Mouse (Mus musculus): ENCODE data around the gene Gtf2h5. TPM values are rescaled to one million over a fixed set of nuclear protein-coding genes. Genes with fewer than 3 reads are reported as not detected.

The Gtf2h5 gene
- polyA plus RNA-seq, 1 experiment: 72.8 TPM

DNA sequence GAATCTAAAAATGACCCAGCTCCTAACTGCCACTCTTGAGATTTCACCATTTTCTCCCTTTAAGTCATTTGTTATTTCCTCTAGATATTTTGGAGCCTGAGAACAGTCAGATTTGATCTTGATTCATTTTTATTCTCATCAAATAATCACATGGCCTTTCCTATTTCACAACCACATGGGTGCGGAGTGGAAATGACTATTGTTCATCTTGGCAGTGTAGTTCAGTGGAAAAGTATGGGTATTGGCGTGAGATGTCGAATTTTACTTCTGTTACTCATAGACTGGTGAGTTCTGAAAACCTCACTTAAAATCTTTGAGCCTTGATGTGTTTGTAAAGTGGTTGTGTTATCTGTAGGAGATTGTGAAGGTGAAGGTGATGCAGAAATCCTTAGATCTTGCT lies 51.5 kb downstream of the Gtf2h5 start:
- H3K4me3 ChIP-seq: no peak overlapping the region
- no peak overlapping the region for H3K4me2 ChIP-seq (ENCODE audit: low read depth)
- H3K27me3 ChIP-seq (ENCODE audit: control insufficient read depth, insufficient read depth, insufficient read length): no peaks in the 10 kb centered on the region
- H3ac ChIP-seq (ENCODE audit: control insufficient read depth, insufficient read length): no peak overlapping the region
- peaks cover 80% of the 10 kb centered on the region for H3K79me2 ChIP-seq (ENCODE audit: control insufficient read depth, insufficient read depth)
- no peak for TF ChIP-seq E2F4 (IDR thresholded peaks at IDR 0.05; ENCODE audit: insufficient read depth)
- TF ChIP-seq CEBPB (IDR thresholded peaks at IDR 0.05; ENCODE audit: insufficient read depth, poor library complexity, severe bottlenecking): peak; percentile 53; the same call in 1 of the 2 replicates
- peaks cover 18% of the 10 kb centered on the region for H3K36me3 ChIP-seq (ENCODE audit: control insufficient read depth, insufficient read depth)

Other genes with a start within 250 kb of the Gtf2h5 start
- 24.7 TPM for gene Snx9, start 238.5 kb upstream of the Gtf2h5 start, polyA plus RNA-seq (2012; fragmentation: generic; extraction: Trizol)
- gene Synj2, start 138.5 kb upstream of the Gtf2h5 start, polyA plus RNA-seq (2012; fragmentation: generic; extraction: Trizol): 32.1 TPM
- 3.5 TPM for gene Serac1, start within 50 bp of the Gtf2h5 start, polyA plus RNA-seq (2012; fragmentation: generic; extraction: Trizol)
- 56.4 TPM for gene Tulp4, start 26.7 kb downstream of the Gtf2h5 start, polyA plus RNA-seq (2012; fragmentation: generic; extraction: Trizol)
- 8.7 TPM for gene Tmem181a, start 177.1 kb downstream of the Gtf2h5 start, polyA plus RNA-seq (2012; fragmentation: generic; extraction: Trizol)
- 7.0 TPM for gene Dynlt1a, start 237.7 kb downstream of the Gtf2h5 start, polyA plus RNA-seq (2012; fragmentation: generic; extraction: Trizol)